Comparison of ENCODE assay signal across 18 mouse cellular contexts in genomic region chr17:56723419-56724161, GRCm38 (mm10). TPM values are rescaled to one million over a fixed set of nuclear protein-coding genes. Genes with fewer than 3 reads are reported as not detected.
DNase-seq lines count a peak whose midpoint lies in the region; ATAC-seq and TF ChIP-seq lines count a peak whose summit lies in the region.
"Had no signal": no experiment of that assay in that cellular context is flagged by ENCODE, and none has a peak within 500 bp of the region (broad histone marks: within the 10 kb centered on the region; RNA-seq: fewer than 3 reads in every experiment).

No protein-coding gene starts in this region.

- peaks cover 54% of the 10 kb centered on the region for H3K4me1 ChIP-seq in heart, embryonic 13.5 days
- peaks cover 71% of the 10 kb centered on the region for H3K4me1 ChIP-seq in limb, embryonic 13.5 days

- 0 out of 2 replicates have a peak, but pooled peaks have one; percentile 10 for TF ChIP-seq CTCF in layer of hippocampus, adult 2 months (conservative IDR thresholded peaks at IDR 0.05)

- WGBS in heart, embryonic 13.5 days: 79% methylated on average over 11 of the region's 11 CpGs
- WGBS in limb, embryonic 13.5 days: 69% methylated on average over 11 of the region's 11 CpGs

- peak overlapping the region; percentile 33 for H3K9ac ChIP-seq in heart, embryonic 13.5 days
- H3K9ac ChIP-seq in limb, embryonic 13.5 days: peak overlapping the region; percentile 53; the same call in 1 of the 2 replicates
- H3K9ac ChIP-seq: stomach, embryonic 15.5 days had no signal

- H3K27ac ChIP-seq in heart, embryonic 13.5 days (replicated peaks): no peak overlapping the region
- no peak overlapping the region for H3K27ac ChIP-seq in layer of hippocampus, adult 2 months
- peak overlapping the region; percentile 69 for H3K27ac ChIP-seq in limb, embryonic 13.5 days
- H3K27ac ChIP-seq: stomach, embryonic 15.5 days had no signal

- H3K36me3 ChIP-seq in heart, embryonic 13.5 days: peaks cover 50% of the 10 kb centered on the region
- H3K36me3 ChIP-seq in limb, embryonic 13.5 days: peaks cover 45% of the 10 kb centered on the region

- H3K4me3 ChIP-seq in heart, embryonic 13.5 days: no peak overlapping the region
- no peak overlapping the region for H3K4me3 ChIP-seq in layer of hippocampus, adult 2 months
- 0 out of 2 replicates have a peak overlapping the region, but pooled peaks have one; percentile 0 for H3K4me3 ChIP-seq in limb, embryonic 13.5 days
- H3K4me3 ChIP-seq: megakaryocyte, embryonic 14.5 days; stomach, embryonic 15.5 days had no signal

- no peak for ATAC-seq in heart, embryonic 13.5 days (ENCODE audit: extremely low read depth, insufficient number of reproducible peaks, low FRiP score, low TSS enrichment)
- ATAC-seq in limb, embryonic 13.5 days (ENCODE audit: low FRiP score, low read depth): peak; percentile 57

- no peak for DNase-seq in heart, postnatal 14 days
- no peak for DNase-seq in layer of hippocampus, adult 2 months (ENCODE audit: low spot score in 2 of 2)
- DNase-seq in layer of hippocampus, postnatal 36 days: no peak
- DNase-seq in R1 (ENCODE audit: low read depth, low spot score): peak; percentile 59
- DNase-seq in spleen, adult 12 weeks (ENCODE audit: low spot score): no peak
- no peak for DNase-seq in adrenal gland, adult 8-10 months
- DNase-seq: cerebellum, postnatal 14 days; gastrocnemius, postnatal 25 days; heart, postnatal 10 days; kidney, postnatal 10 days; layer of hippocampus, adult 9-11 months; retina, postnatal 1 day; thymus, postnatal 14 days had no signal

- H3K9me3 ChIP-seq in heart, embryonic 13.5 days: no peaks in the 10 kb centered on the region
- H3K9me3 ChIP-seq in limb, embryonic 13.5 days: no peaks in the 10 kb centered on the region
- H3K9me3 ChIP-seq: megakaryocyte, embryonic 14.5 days; stomach, embryonic 15.5 days had no signal

- intact Hi-C loops in heart, postnatal 14 days (cut with DNase I): no loop called here

- no peak overlapping the region for H3K4me2 ChIP-seq in heart, embryonic 13.5 days
- H3K4me2 ChIP-seq in limb, embryonic 13.5 days (replicated peaks): peak overlapping the region; percentile 28; the same call in 1 of the 2 replicates
- H3K4me2 ChIP-seq: stomach, embryonic 15.5 days had no signal

- no peaks in the 10 kb centered on the region for H3K27me3 ChIP-seq in heart, embryonic 13.5 days (replicated peaks)
- no peaks in the 10 kb centered on the region for H3K27me3 ChIP-seq in limb, embryonic 13.5 days
- H3K27me3 ChIP-seq: stomach, embryonic 15.5 days had no signal

RNA-seq across cellular contexts. Expression of gene Vmac, which starts 5.8 kb away (rescaled TPM):
- 12.7 and 13.3 TPM in 2 replicates for polyA plus RNA-seq in heart, embryonic 13.5 days (2015; fragmentation: Nextera tagmentation; extraction: Ambion mirVana)
- 1 to 10 TPM; 5.3 to 7.6 TPM for total RNA-seq in heart, postnatal 14 days (2021)
- total RNA-seq in layer of hippocampus, adult 2 months (2021): 10 to 100 TPM; 10.2 to 12.5 TPM
- total RNA-seq in layer of hippocampus, postnatal 36 days (2021): 10 to 100 TPM; 10.4 to 14.2 TPM
- 20.2 and 21.3 TPM in 2 replicates for polyA plus RNA-seq in limb, embryonic 13.5 days (2015; fragmentation: Nextera tagmentation; extraction: Ambion mirVana)
- 10 to 100 TPM; 31.6 to 47.2 (median 41.6) TPM for total RNA-seq in adrenal gland, adult 8-10 months (2022)

RNA-seq across cellular contexts. Expression of gene Ndufa11, which starts 6.0 kb away (rescaled TPM):
- 783 and 886 TPM in 2 replicates for polyA plus RNA-seq in heart, embryonic 13.5 days (2015; fragmentation: Nextera tagmentation; extraction: Ambion mirVana)
- total RNA-seq in heart, postnatal 14 days (2021): 100 to 1,000 TPM; 796 to 811 TPM
- 100 to 1,000 TPM; 196 to 229 TPM for total RNA-seq in layer of hippocampus, adult 2 months (2021)
- 100 to 1,000 TPM; 213 to 221 TPM for total RNA-seq in layer of hippocampus, postnatal 36 days (2021)
- 431 and 434 TPM in 2 replicates for polyA plus RNA-seq in limb, embryonic 13.5 days (2015; fragmentation: Nextera tagmentation; extraction: Ambion mirVana)
- 100 to 1,000 TPM; 176 to 281 (median 205) TPM for total RNA-seq in adrenal gland, adult 8-10 months (2022)

RNA-seq across cellular contexts. Expression of gene Nrtn, which starts 33.7 kb away (rescaled TPM):
- polyA plus RNA-seq in heart, embryonic 13.5 days (2015; fragmentation: Nextera tagmentation; extraction: Ambion mirVana): 7.9 and 8.6 TPM in 2 replicates
- total RNA-seq in heart, postnatal 14 days (2021): 10 to 100 TPM; 19.7 to 20.0 TPM
- total RNA-seq in layer of hippocampus, adult 2 months (2021): 1 to 10 TPM; 2.5 to 3.3 TPM
- 1 to 10 TPM; 2.8 to 3.9 TPM for total RNA-seq in layer of hippocampus, postnatal 36 days (2021)
- 14.1 TPM in 2 replicates for polyA plus RNA-seq in limb, embryonic 13.5 days (2015; fragmentation: Nextera tagmentation; extraction: Ambion mirVana)
- 1 to 10 TPM; 3.6 to 5.6 (median 4.9) TPM for total RNA-seq in adrenal gland, adult 8-10 months (2022)
- total RNA-seq: neutrophil, adult 5-6 weeks had no signal

RNA-seq across cellular contexts. Expression of gene Dus3l, which starts 41.0 kb away (rescaled TPM):
- 31.9 and 33.2 TPM in 2 replicates for polyA plus RNA-seq in heart, embryonic 13.5 days (2015; fragmentation: Nextera tagmentation; extraction: Ambion mirVana)
- total RNA-seq in heart, postnatal 14 days (2021): 10 to 100 TPM; 19.6 to 21.6 TPM
- 10 to 100 TPM; 73.9 to 74.4 TPM for total RNA-seq in layer of hippocampus, adult 2 months (2021)
- 10 to 100 TPM; 68.6 to 71.1 TPM for total RNA-seq in layer of hippocampus, postnatal 36 days (2021)
- 47.7 and 50.5 TPM in 2 replicates for polyA plus RNA-seq in limb, embryonic 13.5 days (2015; fragmentation: Nextera tagmentation; extraction: Ambion mirVana)
- 10 to 100 TPM; 37.4 to 58.6 (median 47.0) TPM for total RNA-seq in adrenal gland, adult 8-10 months (2022)

RNA-seq across cellular contexts. Expression of gene Prr22, which starts 46.5 kb away (rescaled TPM):
- 0.78 and 1.0 TPM in 2 replicates for polyA plus RNA-seq in heart, embryonic 13.5 days (2015; fragmentation: Nextera tagmentation; extraction: Ambion mirVana)
- total RNA-seq in heart, postnatal 14 days (2021): under 1 TPM; 0.48 to 0.49 TPM
- total RNA-seq in layer of hippocampus, adult 2 months (2021): 1 to 10 TPM in 1 of 2 experiments, under 1 TPM in 1; 0.79 to 1.9 TPM
- total RNA-seq in layer of hippocampus, postnatal 36 days (2021): 1 to 10 TPM; 1.4 to 1.5 TPM
- 1.4 and 1.5 TPM in 2 replicates for polyA plus RNA-seq in limb, embryonic 13.5 days (2015; fragmentation: Nextera tagmentation; extraction: Ambion mirVana)
- 1 to 10 TPM in 1 of 4 experiments, under 1 TPM in 3; 0.28 to 1.4 (median 0.53) TPM for total RNA-seq in adrenal gland, adult 8-10 months (2022)
